Mouse (Mus musculus) cortical plate, adult 2 months (tissue): ENCODE data around the gene Cdc73.

Experiments used
- CTCF ChIP-seq: fragments of 200-500 bp; IDR thresholded peaks from 2 replicates; pipeline ENCODE4 v1.5.1; 2011; ENCODE audit warnings: mild to moderate bottlenecking, control low read depth, low read length; ENCODE audit not compliant: insufficient read depth; ENCODE audit errors: extremely low read depth
- POLR2A ChIP-seq: fragments of 200-500 bp; IDR thresholded peaks from 2 replicates; pipeline ENCODE4 v1.6.1; 2011; ENCODE audit warnings: mild to moderate bottlenecking, low read length, control low read depth; ENCODE audit not compliant: insufficient read depth; ENCODE audit errors: extremely low read depth

GRCm38 (mm10) chr1:143645386-143645785 lies 57.3 kb downstream of the Cdc73 start:
- TF ChIP-seq CTCF (no peak), POLR2A (no peak)
